Mouse (Mus musculus) kidney, postnatal 0 days (tissue): ENCODE measurements at regions not wholly inside any gene's neighbourhood (a gene's known extent, or its start where the extent isn't known, plus 50 kb on each side); places are given as distances from the start of the nearest gene placed in this dataset.

Experiments used
- ATAC-seq: fragments of 200-750 bp; cut with Nextera tagmentation; replicated peaks from 2 replicates; pipeline ENCODE4 v1.8.0; 2017; ENCODE audit warnings: low read depth, moderate number of reproducible peaks, moderate TSS enrichment, moderate library complexity; ENCODE audit not compliant: low FRiP score
- DNase-seq: peaks from one replicate; pipeline ENCODE4 v3.0.0-alpha.2; 2016; ENCODE audit warnings: low spot score
- H3K27ac ChIP-seq: fragments of 300-500 bp; sonication (generic); 2 replicates; pipeline ENCODE4 v1.5.1; 2014; ENCODE audit warnings: mild to moderate bottlenecking
- H3K27me3 ChIP-seq: fragments of 300-500 bp; sonication (generic); 2 replicates; pipeline ENCODE4 v1.6.1; 2014; ENCODE audit warnings: low read length, mixed read lengths; ENCODE audit not compliant: insufficient read depth
- H3K36me3 ChIP-seq: fragments of 300-500 bp; sonication (generic); 2 replicates; pipeline ENCODE4 v1.6.1; 2014; ENCODE audit warnings: low read length, mixed read lengths; ENCODE audit not compliant: insufficient read depth
- H3K4me1 ChIP-seq: fragments of 300-500 bp; sonication (generic); replicated peaks from 2 replicates; pipeline ENCODE4 v1.6.1; 2014; ENCODE audit warnings: antibody characterized with exemption, low read length, mixed read lengths; ENCODE audit not compliant: insufficient read depth
- H3K4me2 ChIP-seq: fragments of 300-500 bp; sonication (generic); 2 replicates; pipeline ENCODE4 v1.6.1; 2014; ENCODE audit warnings: mild to moderate bottlenecking, low read length, moderate library complexity, mixed read lengths
- H3K4me3 ChIP-seq: fragments of 300-500 bp; sonication (generic); replicated peaks from 2 replicates; pipeline ENCODE4 v1.5.1; 2014; ENCODE audit warnings: low read depth, low read length
- H3K9ac ChIP-seq: fragments of 300-500 bp; sonication (generic); 2 replicates; pipeline ENCODE4 v1.6.1; 2014; ENCODE audit warnings: low read depth, low read length
- H3K9me3 ChIP-seq: fragments of 300-500 bp; sonication (generic); replicated peaks from 2 replicates; pipeline ENCODE4 v1.6.1; 2016; ENCODE audit warnings: low read length, inconsistent platforms, mixed read lengths
- CTCF ChIP-seq: IDR thresholded peaks from 2 replicates; pipeline ENCODE4 v1.5.1; 2016; ENCODE audit warnings: antibody characterized with exemption, low read depth, mild to moderate bottlenecking, moderate library complexity
- WGBS: fragments of 180-500 bp; shearing (Covaris S2); extraction: QIAGEN DNeasy Blood & Tissue Kit; methylation state at CpG from one replicate; pipeline ENCODE4 v1.1.7; 2014; 5-methylcytosine and 5-hydroxymethylcytosine counted together

- H3K36me3 ChIP-seq: no peaks in the 10 kb centered on the region
- ATAC-seq: no peak
- no peaks in the 10 kb centered on the region for H3K9me3 ChIP-seq
- peak; percentile 46; the same call in 1 of the 2 replicates for TF ChIP-seq CTCF
- no peak overlapping the region for H3K9ac ChIP-seq
- H3K27me3 ChIP-seq: no peaks in the 10 kb centered on the region
- H3K27ac ChIP-seq: no peak overlapping the region
- no peak overlapping the region for H3K4me2 ChIP-seq
- H3K4me1 ChIP-seq: no peaks in the 10 kb centered on the region
- no peak overlapping the region for H3K4me3 ChIP-seq
- WGBS: 47% methylated on average over 1 of the region's 1 CpGs
- DNase-seq: peak; percentile 36
These were observed 238.3 kb upstream of the Ccnh start for GRCm38 (mm10) chr13:84950873-84951272.

GRCm38 (mm10) chr13:84953161-84953560 is 236.0 kb upstream of the Ccnh start:
- no peak overlapping the region for H3K27ac ChIP-seq
- no peaks in the 10 kb centered on the region for H3K9me3 ChIP-seq
- H3K36me3 ChIP-seq: no peaks in the 10 kb centered on the region
- no peak overlapping the region for H3K9ac ChIP-seq
- ATAC-seq: no peak
- no peak overlapping the region for H3K4me2 ChIP-seq
- no peak overlapping the region for H3K4me3 ChIP-seq
- no peaks in the 10 kb centered on the region for H3K27me3 ChIP-seq
- TF ChIP-seq CTCF: no peak
- no peak for DNase-seq
- no peaks in the 10 kb centered on the region for H3K4me1 ChIP-seq
- 87% methylated on average over 2 of the region's 2 CpGs for WGBS

GRCm38 (mm10) chr13:84953760-84954159 is 235.4 kb upstream of the Ccnh start:
- H3K4me3 ChIP-seq: no peak overlapping the region
- no peaks in the 10 kb centered on the region for H3K27me3 ChIP-seq
- no peaks in the 10 kb centered on the region for H3K36me3 ChIP-seq
- WGBS: 50% methylated on average over 1 of the region's 1 CpGs
- DNase-seq (no peak), ATAC-seq (peak; percentile 76; the same call in 1 of the 2 replicates)
- H3K9ac ChIP-seq: no peak overlapping the region
- no peaks in the 10 kb centered on the region for H3K4me1 ChIP-seq
- H3K27ac ChIP-seq: no peak overlapping the region
- no peak for TF ChIP-seq CTCF
- no peak overlapping the region for H3K4me2 ChIP-seq
- H3K9me3 ChIP-seq: no peaks in the 10 kb centered on the region

GRCm38 (mm10) chr13:84968943-84969342 is 220.3 kb upstream of the Ccnh start:
- Histone ChIP-seq H3K27ac (no peak overlapping the region), H3K9ac (no peak overlapping the region), H3K4me2 (no peak overlapping the region), H3K4me3 (no peak overlapping the region), H3K4me1 (no peaks in the 10 kb centered on the region), H3K27me3 (no peaks in the 10 kb centered on the region), H3K36me3 (no peaks in the 10 kb centered on the region), H3K9me3 (no peaks in the 10 kb centered on the region)
- DNase-seq (peak; percentile 22), ATAC-seq (peak; percentile 57; the same call in 1 of the 2 replicates)
- TF ChIP-seq CTCF: no peak
- 23% methylated on average over 7 of the region's 7 CpGs for WGBS
